Mouse (Mus musculus) left cerebral cortex, postnatal 14 days (tissue): ENCODE data around the gene Il23r. TPM values are rescaled to one million over a fixed set of nuclear protein-coding genes. Genes with fewer than 3 reads are reported as not detected.
"Not testable (repeated sequence)": the region's sequence is repeated elsewhere in the genome, so short reads cannot be mapped to it uniquely, and the experiment has no call there.

Experiments used
- DNase-seq, 2 experiments: peaks; one replicate each; pipeline ENCODE4 v3.0.0; 2021 to 2022; ENCODE audit warnings: low spot score in 2 of 2, mixed read lengths in 1 of 2
- intact Hi-C: fragments of 180-260 bp; cut with DNase I; formaldehyde crosslinking; loops from one replicate; pipeline ENCODE4 v1.15.1; 2025
- long read RNA-seq, 2 experiments: library from polyadenylated mRNA; stranded (forward); transcript quantifications; one replicate each; pipeline ENCODE4 v2.0.0; 2021
- total RNA-seq, 2 experiments: library from RNA; stranded (reverse); gene quantifications; 2 replicates each; pipeline ENCODE4 v1.2.3; 2021

Gene Il23r
- not detected for total RNA-seq
- long read RNA-seq, experiment 1 = 0 reads
- long read RNA-seq, experiment 2 = 0 reads

- no peak for DNase-seq
- intact Hi-C loops = no loop called here
Observed at GRCm38 (mm10) chr6:67491755-67492154, at the start of gene Il23r. TSS of gene Il23r (minus strand) at chr6:67491855.

- intact Hi-C loops = no loop called here
- no peak for DNase-seq
Observed at GRCm38 (mm10) chr6:67535777-67536054, 44.1 kb upstream of the Il23r start, which contains the start of gene Tacstd2. TSS of gene Tacstd2 (minus strand) at chr6:67535796.

- DNase-seq = no peak
- intact Hi-C loops = no loop called here
Observed at GRCm38 (mm10) chr6:67535005-67535776, 43.5 kb upstream of the Il23r start.

GRCm38 (mm10) chr6:67534191-67535004 lies 42.7 kb upstream of the Il23r start:
- intact Hi-C loops = no loop called here
- no peak for DNase-seq

- intact Hi-C loops = no loop called here
- peak in 1 of 2 experiments; percentile 11 for DNase-seq
Observed at GRCm38 (mm10) chr6:67532665-67533440, 41.2 kb upstream of the Il23r start.

- intact Hi-C loops = no loop called here
- DNase-seq = no peak
Observed at GRCm38 (mm10) chr6:67531822-67532162, 40.1 kb upstream of the Il23r start.

- intact Hi-C loops = no loop called here
- DNase-seq = peak in 1 of 2 experiments; percentile 13
Observed at GRCm38 (mm10) chr6:67530992-67531821, 39.6 kb upstream of the Il23r start.

- no peak for DNase-seq
- intact Hi-C loops = no loop called here
Observed at GRCm38 (mm10) chr6:67526356-67526755, 34.7 kb upstream of the Il23r start.

GRCm38 (mm10) chr6:67510752-67511151 lies 19.1 kb upstream of the Il23r start:
- peak; percentile 45 to 52 for DNase-seq
- intact Hi-C loops = no loop called here

GRCm38 (mm10) chr6:67501938-67502337 lies 10.3 kb upstream of the Il23r start:
- intact Hi-C loops, DNase-seq: not testable (repeated sequence)

GRCm38 (mm10) chr6:67481012-67481411 lies 10.6 kb downstream of the Il23r start:
- intact Hi-C loops = no loop called here
- DNase-seq = no peak

- intact Hi-C loops = no loop called here
Observed at GRCm38 (mm10) chr6:67471242-67471641, 20.4 kb downstream of the Il23r start.

GRCm38 (mm10) chr6:67459424-67459823 lies 32.2 kb downstream of the Il23r start:
- intact Hi-C loops = no loop called here
- DNase-seq = no peak

More at GRCm38 (mm10) chr6:67471242-67471641, 20.4 kb downstream of the Il23r start:
- DNase-seq = no peak

- intact Hi-C loops = no loop called here
- peak; percentile 28 to 67 for DNase-seq
Observed at GRCm38 (mm10) chr6:67451330-67451729, 40.3 kb downstream of the Il23r start.

- DNase-seq = no peak
- intact Hi-C loops = no loop called here
Observed at GRCm38 (mm10) chr6:67445866-67446265, 45.8 kb downstream of the Il23r start.

GRCm38 (mm10) chr6:67443124-67443523 lies 48.5 kb downstream of the Il23r start:
- no peak for DNase-seq
- intact Hi-C loops = no loop called here

GRCm38 (mm10) chr6:67437814-67438385 lies 53.8 kb downstream of the Il23r start:
- no peak for DNase-seq
- intact Hi-C loops = loop anchor here (5.0 to 10.0 kb wide), 3 partner anchors 133 to 266 kb away; no protein-coding TSS in a partner anchor

- no peak for DNase-seq
- intact Hi-C loops = loop anchor here (5.0 to 10.0 kb wide), 3 partner anchors 132 to 265 kb away; no protein-coding TSS in a partner anchor
Observed at GRCm38 (mm10) chr6:67437028-67437427, 54.6 kb downstream of the Il23r start.

GRCm38 (mm10) chr6:67436295-67436694 lies 55.4 kb downstream of the Il23r start:
- intact Hi-C loops = loop anchor here (5.0 to 10.0 kb wide), 3 partner anchors 131 to 264 kb away; no protein-coding TSS in a partner anchor
- DNase-seq = no peak
